Mouse (Mus musculus) heart, postnatal 25 days (tissue): Measurements from ENCODE around the gene Pla1a. TPM values are rescaled to one million over a fixed set of nuclear protein-coding genes. Genes with fewer than 3 reads are reported as not detected.
"Not testable (repeated sequence)": the region's sequence is repeated elsewhere in the genome, so short reads cannot be mapped to it uniquely, and the experiment has no call there.

Experiments used
- DNase-seq: peaks from one replicate; pipeline ENCODE4 v3.0.0; 2022; ENCODE audit warnings: low spot score
- intact Hi-C: fragments of 180-260 bp; cut with DNase I; formaldehyde crosslinking; loops from one replicate; pipeline ENCODE4 v1.15.1; 2025
- total RNA-seq, 2 experiments: library from RNA; stranded (reverse); gene quantifications; 2 replicates each; pipeline ENCODE4 v1.2.3; 2021

Gene Pla1a
- total RNA-seq, 2 experiments from 2014 or later = 6.5 to 8.4 TPM

GRCm38 (mm10) chr16:38461749-38462148 lies 28.8 kb upstream of the Pla1a start:
- intact Hi-C loops = no loop called here
- DNase-seq = no peak

- DNase-seq = no peak
- intact Hi-C loops = no loop called here
Observed at GRCm38 (mm10) chr16:38459990-38460389, 27.0 kb upstream of the Pla1a start.

GRCm38 (mm10) chr16:38458600-38459280 lies 25.8 kb upstream of the Pla1a start:
- intact Hi-C loops = no loop called here
- DNase-seq = no peak

GRCm38 (mm10) chr16:38456812-38457567 lies 24.0 kb upstream of the Pla1a start:
- intact Hi-C loops = no loop called here
- no peak for DNase-seq

GRCm38 (mm10) chr16:38455511-38456418 lies 22.8 kb upstream of the Pla1a start, which contains the start of gene Cd80:
Gene Cd80, plus strand, starts transcription at chr16:38455561.
- DNase-seq = no peak
- intact Hi-C loops = loop anchor here (2.0 kb wide), 1 partner anchor 19 kb away; no protein-coding TSS in a partner anchor

GRCm38 (mm10) chr16:38454533-38455254 lies 21.7 kb upstream of the Pla1a start:
- no peak for DNase-seq
- intact Hi-C loops = loop anchor here (2.0 to 5.0 kb wide), 2 partner anchors 20 to 77 kb away; no protein-coding TSS in a partner anchor

GRCm38 (mm10) chr16:38453952-38454351 lies 21.0 kb upstream of the Pla1a start:
- intact Hi-C loops = loop anchor here (2.0 to 5.0 kb wide), 3 partner anchors 21 to 77 kb away; no protein-coding TSS in a partner anchor
- DNase-seq = no peak

- intact Hi-C loops = loop anchor here (2.0 to 5.0 kb wide), 2 partner anchors 52 to 76 kb away; no protein-coding TSS in a partner anchor
- no peak for DNase-seq
Observed at GRCm38 (mm10) chr16:38453203-38453553, 20.2 kb upstream of the Pla1a start.

- DNase-seq = peak; percentile 92
- intact Hi-C loops = loop anchor here (2.0 to 5.0 kb wide), 2 partner anchors 52 to 75 kb away; no protein-coding TSS in a partner anchor
Observed at GRCm38 (mm10) chr16:38452442-38453202, 19.7 kb upstream of the Pla1a start, which contains the start of gene Adprh. Gene Adprh, minus strand, starts transcription at chr16:38452703.

- intact Hi-C loops = loop anchor here (2.0 to 5.0 kb wide), 2 partner anchors 51 to 74 kb away; no protein-coding TSS in a partner anchor
- DNase-seq = no peak
Observed at GRCm38 (mm10) chr16:38451421-38452205, 18.7 kb upstream of the Pla1a start.

- intact Hi-C loops = loop anchor here (5.0 kb wide), 1 partner anchor 73 kb away; no protein-coding TSS in a partner anchor
- DNase-seq = no peak
Observed at GRCm38 (mm10) chr16:38450707-38451106, 17.8 kb upstream of the Pla1a start.

GRCm38 (mm10) chr16:38448458-38448857 lies 15.5 kb upstream of the Pla1a start:
- intact Hi-C loops = no loop called here
- DNase-seq = no peak

GRCm38 (mm10) chr16:38447366-38447765 lies 14.4 kb upstream of the Pla1a start:
- DNase-seq = no peak
- intact Hi-C loops = no loop called here

GRCm38 (mm10) chr16:38446141-38446540 lies 13.2 kb upstream of the Pla1a start:
- DNase-seq = not testable (repeated sequence)

GRCm38 (mm10) chr16:38445576-38445975 lies 12.6 kb upstream of the Pla1a start:
- DNase-seq = no peak
- intact Hi-C loops = no loop called here

More at GRCm38 (mm10) chr16:38446141-38446540, 13.2 kb upstream of the Pla1a start:
- intact Hi-C loops = not testable (repeated sequence)

GRCm38 (mm10) chr16:38445046-38445445 lies 12.1 kb upstream of the Pla1a start:
- intact Hi-C loops = no loop called here
- no peak for DNase-seq

GRCm38 (mm10) chr16:38443721-38444464 lies 10.9 kb upstream of the Pla1a start:
- intact Hi-C loops = no loop called here
- DNase-seq = no peak
